Mouse (Mus musculus) bone marrow macrophage, adult 2 months (primary cell): ENCODE results near the gene Myo10.

Experiments used
- CTCF ChIP-seq: IDR thresholded peaks from 2 replicates; pipeline ENCODE4 v1.5.1; 2012; ENCODE audit warnings: low read depth, mild to moderate bottlenecking, low read length, moderate library complexity
- POLR2A ChIP-seq: IDR thresholded peaks from 2 replicates; pipeline ENCODE4 v1.6.1; 2012; ENCODE audit warnings: mild to moderate bottlenecking, low read depth, low read length, borderline replicate concordance

GRCm38 (mm10) chr15:25809669-25810068 is 187.3 kb downstream of the Myo10 start:
- TF ChIP-seq POLR2A (no peak), CTCF (no peak)
